In the genomic region with DNA sequence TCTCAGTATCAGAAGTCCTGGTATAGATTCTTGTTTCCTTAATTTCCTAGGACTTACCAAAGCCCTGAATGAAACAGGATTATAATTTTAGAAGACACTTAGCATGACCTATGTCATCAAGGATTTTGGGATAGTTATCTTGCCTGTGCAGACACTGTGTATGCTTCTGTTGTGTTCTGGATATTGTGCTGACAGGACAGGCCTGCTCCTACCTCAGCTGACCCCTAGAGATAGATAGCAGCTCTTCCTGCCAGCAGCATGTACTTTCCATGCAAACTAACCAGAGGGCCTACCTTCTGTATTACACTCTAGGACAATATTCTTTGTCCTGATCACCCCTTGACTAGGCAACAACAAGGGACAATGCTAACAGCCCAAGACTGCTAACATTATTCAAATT, we compare ENCODE assay signal across 33 mouse cellular contexts. TPM values are rescaled to one million over a fixed set of nuclear protein-coding genes. Genes with fewer than 3 reads are reported as not detected.
DNase-seq lines count a peak whose midpoint lies in the region; ATAC-seq and TF ChIP-seq lines count a peak whose summit lies in the region.
"Had no signal": no experiment of that assay in that cellular context is flagged by ENCODE, and none has a peak within 500 bp of the region (broad histone marks: within the 10 kb centered on the region; RNA-seq: fewer than 3 reads in every experiment).

No protein-coding gene starts in this region.

- H3K9me3 ChIP-seq in MEL (replicated peaks; ENCODE audit: insufficient read depth, low read length) = no peaks in the 10 kb centered on the region
- H3K9me3 ChIP-seq in heart, postnatal 0 days (replicated peaks; ENCODE audit: control insufficient read depth, low read length) = no peaks in the 10 kb centered on the region
- H3K9me3 ChIP-seq in intestine, postnatal 0 days (ENCODE audit: control insufficient read depth) = no peaks in the 10 kb centered on the region
- H3K9me3 ChIP-seq: embryonic facial prominence, embryonic 12.5 days; G1E; liver, embryonic 15.5 days; lung, embryonic 15.5 days; megakaryocyte, embryonic 14.5 days; midbrain, embryonic 13.5 days had no signal

- peak; percentile 37 to 71 for DNase-seq in heart, adult 18-20 months
- no peak for DNase-seq in heart, postnatal 25 days (ENCODE audit: low spot score)
- peak; percentile 22 for DNase-seq in MEL (ENCODE audit: low read depth, low spot score)
- DNase-seq in heart, postnatal 0 days (ENCODE audit: low spot score) = peak; percentile 65
- no peak for DNase-seq in left cerebral cortex, adult 9 months (ENCODE audit: low spot score in 2 of 2)
- no peak for DNase-seq in right cerebral cortex, adult 2 months (ENCODE audit: low spot score in 2 of 2)
- no peak for DNase-seq in left cerebral cortex, postnatal 25 days (ENCODE audit: low spot score in 2 of 2)
- DNase-seq: adrenal gland, postnatal 14 days; cerebellum, adult 11 months; cerebellum, adult 9-10 months; embryo, embryonic 11 days; gastrocnemius, adult 2 months; gastrocnemius, postnatal 36 days; kidney, adult 2 months; kidney, postnatal 4 days; liver; lung, postnatal 36 days; retina, postnatal 1 day; right cerebral cortex, postnatal 25 days; spleen, adult 18-20 months; thymus, adult 18-20 months; thymus, postnatal 25 days had no signal

- no peak for TF ChIP-seq CTCF in MEL (IDR thresholded peaks at IDR 0.05 in 2 of 3, conservative IDR thresholded peaks at IDR 0.05 in 1 of 3; ENCODE audit: control insufficient read depth in 1 of 3, insufficient read depth in 1 of 3, low read depth in 2 of 3, low read length in 3 of 3, poor library complexity in 1 of 3, severe bottlenecking in 1 of 3)
- TF ChIP-seq CTCF in heart, postnatal 0 days (IDR thresholded peaks at IDR 0.05; ENCODE audit: low read depth) = no peak
- TF ChIP-seq CTCF in intestine, postnatal 0 days (IDR thresholded peaks at IDR 0.05; ENCODE audit: low read depth) = no peak

- no peak overlapping the region for H3K4me3 ChIP-seq in MEL (ENCODE audit: control insufficient read depth in 1 of 2, insufficient read depth in 1 of 2, low read depth in 2 of 2, low read length in 2 of 2)
- H3K4me3 ChIP-seq in heart, postnatal 0 days (ENCODE audit: low read depth, low read length) = no peak overlapping the region
- H3K4me3 ChIP-seq in intestine, postnatal 0 days (ENCODE audit: low read depth, low read length) = no peak overlapping the region
- H3K4me3 ChIP-seq: embryonic facial prominence, embryonic 12.5 days; gastrocnemius, adult 2 months; liver, embryonic 15.5 days; lung, embryonic 15.5 days; midbrain, embryonic 13.5 days had no signal

- no peak for TF ChIP-seq EP300 in MEL (IDR thresholded peaks at IDR 0.05; ENCODE audit: low read depth in 1 of 2, low read length in 2 of 2)
- peak; percentile 46; the same call in 1 of the 2 replicates for TF ChIP-seq EP300 in heart, postnatal 0 days (IDR thresholded peaks at IDR 0.05; ENCODE audit: low read depth)

- no peak overlapping the region for H3K27ac ChIP-seq in MEL (ENCODE audit: control insufficient read depth, low read depth, low read length)
- H3K27ac ChIP-seq in heart, postnatal 0 days (ENCODE audit: low read depth) = peak overlapping the region; percentile 73
- H3K27ac ChIP-seq in intestine, postnatal 0 days (ENCODE audit: low read depth, low read length) = peak overlapping the region; percentile 47
- H3K27ac ChIP-seq: embryonic facial prominence, embryonic 12.5 days; gastrocnemius, adult 2 months; hindbrain, embryonic 14.5 days; kidney, postnatal 0 days; liver, embryonic 15.5 days; lung, embryonic 15.5 days; midbrain, embryonic 13.5 days had no signal

- peaks cover 10 to 25% of the 10 kb centered on the region in 2 experiments for H3K36me3 ChIP-seq in MEL (ENCODE audit: control insufficient read depth in 1 of 2, insufficient read depth in 2 of 2, low read length in 2 of 2)
- H3K36me3 ChIP-seq in heart, postnatal 0 days (replicated peaks; ENCODE audit: control insufficient read depth, insufficient read depth, low read length) = peaks cover 8% of the 10 kb centered on the region
- H3K36me3 ChIP-seq in intestine, postnatal 0 days (ENCODE audit: control insufficient read depth, insufficient read depth) = 0 out of 2 replicates have a peak, but pooled peaks cover 11% of the 10 kb centered on the region

- peak; percentile 93 for ATAC-seq in heart, postnatal 0 days (ENCODE audit: insufficient read depth, low read depth)
- no peak for ATAC-seq in intestine, postnatal 0 days
- ATAC-seq: forebrain, embryonic 14.5 days; midbrain, embryonic 13.5 days; Patski had no signal

- no peak overlapping the region for H3K4me2 ChIP-seq in heart, postnatal 0 days (ENCODE audit: low read depth, low read length)
- H3K4me2 ChIP-seq in intestine, postnatal 0 days (replicated peaks; ENCODE audit: low read depth) = no peak overlapping the region
- H3K4me2 ChIP-seq: embryonic facial prominence, embryonic 12.5 days; hindbrain, embryonic 14.5 days; liver, embryonic 15.5 days; lung, embryonic 15.5 days; midbrain, embryonic 13.5 days had no signal

- H3K79me2 ChIP-seq in MEL (ENCODE audit: control insufficient read depth, insufficient read depth, low read length, poor library complexity) = no peaks in the 10 kb centered on the region

- H3K27me3 ChIP-seq in MEL (ENCODE audit: control insufficient read depth in 1 of 2, insufficient read depth in 2 of 2, low read length in 2 of 2) = no peaks in the 10 kb centered on the region
- H3K27me3 ChIP-seq in heart, postnatal 0 days (ENCODE audit: control insufficient read depth, insufficient read depth, low read length) = no peaks in the 10 kb centered on the region
- no peaks in the 10 kb centered on the region for H3K27me3 ChIP-seq in intestine, postnatal 0 days (replicated peaks; ENCODE audit: control insufficient read depth, insufficient read depth, low read length)
- H3K27me3 ChIP-seq: embryonic facial prominence, embryonic 12.5 days; liver, embryonic 15.5 days; lung, embryonic 15.5 days; megakaryocyte, embryonic 14.5 days; midbrain, embryonic 13.5 days; Patski had no signal

- TF ChIP-seq POLR2A in MEL (IDR thresholded peaks at IDR 0.05; ENCODE audit: control insufficient read depth in 1 of 2, insufficient read depth in 1 of 2, low read depth in 1 of 2, low read length in 2 of 2, poor library complexity in 1 of 2) = no peak

- no peak overlapping the region for H3K9ac ChIP-seq in MEL (ENCODE audit: control insufficient read depth, low read depth, low read length, poor library complexity, severe bottlenecking)
- H3K9ac ChIP-seq in heart, postnatal 0 days (replicated peaks; ENCODE audit: low read depth, low read length) = no peak overlapping the region
- no peak overlapping the region for H3K9ac ChIP-seq in intestine, postnatal 0 days (ENCODE audit: low read depth, low read length)
- H3K9ac ChIP-seq: embryonic facial prominence, embryonic 12.5 days; hindbrain, embryonic 14.5 days; liver, embryonic 15.5 days; lung, embryonic 15.5 days; midbrain, embryonic 13.5 days had no signal

- no peak for TF ChIP-seq RAD21 in MEL (IDR thresholded peaks at IDR 0.05; ENCODE audit: low read depth, low read length)

- peaks cover 2 to 22% of the 10 kb centered on the region in 2 experiments; a peak in 3 of 4 replicates for H3K4me1 ChIP-seq in MEL (ENCODE audit: control insufficient read depth in 1 of 2, insufficient read depth in 2 of 2, low read length in 2 of 2)
- H3K4me1 ChIP-seq in heart, postnatal 0 days (ENCODE audit: control insufficient read depth, insufficient read depth) = 0 out of 2 replicates have a peak, but pooled peaks cover 3% of the 10 kb centered on the region
- H3K4me1 ChIP-seq in intestine, postnatal 0 days (replicated peaks; ENCODE audit: control insufficient read depth, insufficient read depth, low read length) = no peaks in the 10 kb centered on the region
- H3K4me1 ChIP-seq: embryonic facial prominence, embryonic 12.5 days; liver, embryonic 15.5 days; lung, embryonic 15.5 days; midbrain, embryonic 13.5 days had no signal

- intact Hi-C loops in heart, postnatal 25 days (cut with DNase I) = no loop called here
- intact Hi-C loops in left cerebral cortex, postnatal 25 days (cut with DNase I) = no loop called here

TF ChIP-seq in MEL, 35 proteins besides CTCF, POLR2A, EP300 and RAD21:
- TF ChIP-seq ETS1 (IDR thresholded peaks at IDR 0.05; ENCODE audit: low read depth, low read length) = 0 out of 2 replicates have a peak, but pooled peaks have one; percentile 25
- peak; percentile 69 for TF ChIP-seq TAL1 (IDR thresholded peaks at IDR 0.05; ENCODE audit: low read length)
- TF ChIP-seq MAZ (IDR thresholded peaks at IDR 0.05; ENCODE audit: low read depth, low read length) = no peak
- no peak for TF ChIP-seq NRF1 (IDR thresholded peaks at IDR 0.05; ENCODE audit: insufficient read depth, low read depth, low read length, poor library complexity, severe bottlenecking)
- 0 out of 2 replicates have a peak, but pooled peaks have one; percentile 30 for TF ChIP-seq TCF12 (IDR thresholded peaks at IDR 0.05; ENCODE audit: low read depth, low read length)
- TF ChIP-seq ZMIZ1 (IDR thresholded peaks at IDR 0.05; ENCODE audit: low read depth, low read length) = no peak
- no peak for TF ChIP-seq RCOR1 (IDR thresholded peaks at IDR 0.05; ENCODE audit: low read depth, low read length)

RNA-seq across cellular contexts. Expression of a gene that starts 25.7 kb away (rescaled TPM):
- 10 to 100 TPM; 57.3 to 57.8 TPM for total RNA-seq in heart, adult 18-20 months (2021)
- 10 to 100 TPM; 55.8 to 63.8 TPM for total RNA-seq in heart, postnatal 25 days (2021)
- total RNA-seq in MEL (2012; rRNA removed) = 16.4 and 18.5 TPM in 2 replicates
- 10 to 100 TPM in 1 of 2 experiments, not detected in 1; 14.3 TPM for polyA plus RNA-seq in MEL (2012; ENCODE audit: insufficient read depth in 1 of 2, insufficient read length in 2 of 2, low read depth in 1 of 2, low replicate concordance in 2 of 2, missing spikeins in 1 of 2)
- total RNA-seq in heart, postnatal 0 days (2014; rRNA removed; ENCODE audit: low replicate concordance) = 18.5 and 28.0 TPM in 2 replicates
- polyA plus RNA-seq in heart, postnatal 0 days (2015; fragmentation: Nextera tagmentation; extraction: Ambion mirVana) = 40.5 and 41.9 TPM in 2 replicates
- 36.1 and 36.5 TPM in 2 replicates for polyA plus RNA-seq in intestine, postnatal 0 days (2015; fragmentation: Nextera tagmentation; extraction: Ambion mirVana)
- total RNA-seq in left cerebral cortex, postnatal 25 days (2021) = 10 to 100 TPM; 46.1 to 48.7 TPM

Comparison
In these comparisons a context has a peak if more than half of its experiments do, and no peak if none do; other contexts are left out.
1. DNase-seq: peak in heart, adult 18-20 months (2 of 2), MEL (single experiment) and heart, postnatal 0 days (single experiment); none in heart, postnatal 25 days (single experiment), left cerebral cortex, adult 9 months (0 of 2), right cerebral cortex, adult 2 months (0 of 2) and left cerebral cortex, postnatal 25 days (0 of 2).